Mouse (Mus musculus): ENCODE results near the gene Msh3.

GRCm38 (mm10) chr13:92255480-92255879, 99.3 kb downstream of the Msh3 start:
- TF ChIP-seq POLR2A (IDR thresholded peaks at IDR 0.05; ENCODE audit: borderline replicate concordance, control insufficient read depth, low read depth, low read length), result no peak
- no peak for TF ChIP-seq CTCF (IDR thresholded peaks at IDR 0.05; ENCODE audit: control insufficient read depth, insufficient read depth, low read length)

Measured in bone marrow, adult 2 months (tissue).